Mouse (Mus musculus) left cerebral cortex, postnatal 10 days (tissue): ENCODE measurements around the gene Cdk9. TPM values are rescaled to one million over a fixed set of nuclear protein-coding genes. Genes with fewer than 3 reads are reported as not detected.

Experiments used
- DNase-seq, 2 experiments: peaks; one replicate each; pipeline ENCODE4 v3.0.0; 2021 to 2022; ENCODE audit warnings: low spot score in 2 of 2, mixed read lengths in 1 of 2; ENCODE audit errors: extremely low spot score in 1 of 2
- intact Hi-C: fragments of 180-260 bp; cut with DNase I; formaldehyde crosslinking; loops from one replicate; pipeline ENCODE4 v1.15.1; 2025
- microRNA-seq: library from miRNA; unstranded; fragments of <30 nt; microRNA quantifications from one replicate; pipeline ENCODE4 v1.2.0, GENCODE M21; 2022
- total RNA-seq, 2 experiments: library from RNA; stranded (reverse); gene quantifications; 2 replicates each; pipeline ENCODE4 v1.2.3; 2021

Cdk9 gene
- total RNA-seq, 2 experiments from 2014 or later = 89.3 to 92.5 TPM

DNA sequence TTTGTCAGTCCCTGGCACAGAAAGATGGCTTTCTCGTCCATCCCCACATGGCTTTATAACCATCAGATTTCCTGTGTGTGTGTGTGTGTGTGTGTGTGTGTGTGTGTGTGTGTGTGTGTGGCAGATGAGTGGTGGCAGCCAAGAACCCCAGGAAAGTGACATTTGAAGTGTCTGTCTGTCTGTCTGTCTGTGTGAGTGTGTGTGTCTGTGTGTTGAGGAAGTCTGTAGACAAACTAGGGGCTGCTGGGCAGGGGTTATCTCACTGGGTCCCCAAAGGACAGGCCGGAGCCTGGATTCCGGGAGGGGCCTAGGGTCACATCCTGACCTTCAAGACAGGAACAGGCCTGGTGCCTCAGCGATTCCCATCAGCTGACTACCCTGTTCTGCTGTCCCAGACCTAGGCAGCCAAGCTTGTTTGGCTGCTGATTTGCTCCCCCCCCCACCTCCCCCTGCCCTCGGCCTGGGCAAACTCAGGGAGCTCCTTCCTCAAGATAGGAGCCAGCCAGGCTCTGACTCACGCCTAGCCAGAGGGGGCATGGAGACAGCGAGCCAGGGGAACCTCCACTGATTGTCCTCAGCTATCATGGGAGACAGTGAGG is 51.3 kb downstream of the Cdk9 start:
- intact Hi-C loops = no loop called here
- DNase-seq = no peak

DNA sequence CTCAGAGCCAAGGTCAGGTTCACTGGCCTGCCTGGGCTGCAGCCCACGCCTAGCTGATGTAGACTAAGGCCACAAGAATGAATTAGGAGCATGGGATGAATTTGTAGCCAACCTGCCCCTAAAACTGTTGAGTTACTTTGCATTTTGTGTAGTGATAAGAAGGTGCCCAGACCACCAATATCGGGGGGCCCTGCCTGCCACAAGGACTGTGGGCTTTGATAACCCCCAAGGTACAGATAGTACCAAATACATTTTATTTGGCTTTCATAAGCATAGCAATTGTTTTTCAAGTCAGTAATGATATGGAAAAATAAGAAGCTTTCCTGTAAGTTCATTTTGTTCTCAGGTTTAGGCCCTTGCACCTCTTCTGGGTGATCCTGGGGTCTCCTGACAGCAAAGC is 54.0 kb downstream of the Cdk9 start:
- DNase-seq = no peak
- intact Hi-C loops = no loop called here

DNA sequence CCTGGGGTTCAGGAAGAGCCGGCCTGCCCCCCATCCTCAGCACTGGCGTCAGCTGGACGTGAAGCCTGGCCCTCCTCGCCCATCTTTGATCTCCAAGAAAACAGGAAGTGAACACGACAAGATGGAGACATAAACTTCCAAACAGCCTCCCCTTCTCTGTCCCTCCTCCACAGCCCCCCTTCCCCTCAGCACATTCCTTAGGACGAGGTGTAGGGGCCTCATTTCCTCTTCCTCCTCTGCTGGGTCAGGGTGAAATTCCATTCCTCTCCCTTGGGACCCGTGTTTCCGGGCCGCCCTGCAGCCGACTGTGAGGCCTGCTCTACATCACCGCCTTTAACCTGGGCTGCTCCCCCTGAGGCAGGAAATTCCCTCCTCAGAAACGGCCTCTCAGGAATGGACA is 57.0 kb downstream of the Cdk9 start:
- peak in 1 of 2 experiments; percentile 88 for DNase-seq
- intact Hi-C loops = no loop called here

Small RNA genes within 50 kb of the gene (microRNA-seq; reads per million reads assigned to microRNA genes)
- not detected for gene Gm47291
- gene Mir2861 = not detected
- not detected for gene Mir3960
- gene Mir8093 = not detected

Other genes with a start within 250 kb of the Cdk9 start
- 10 to 100 TPM; 28.2 to 28.9 TPM for gene Fam102a, start 177.7 kb downstream of the Cdk9 start, total RNA-seq
- 10 to 100 TPM; 83.9 to 86.8 TPM for gene Dpm2, start 142.2 kb downstream of the Cdk9 start, total RNA-seq
- 10 to 100 TPM; 13.5 to 13.6 TPM for gene Pip5kl1, start 138.3 kb downstream of the Cdk9 start, total RNA-seq
- gene 9430097D07Rik, start 137.4 kb downstream of the Cdk9 start, total RNA-seq = 1 to 10 TPM in 1 of 2 experiments, under 1 TPM in 1; 0.81 to 1.2 TPM
- gene St6galnac4, start 126.0 kb downstream of the Cdk9 start, total RNA-seq = 10 to 100 TPM; 32.3 to 32.6 TPM
- 100 to 1,000 TPM; 122 to 127 TPM for gene St6galnac6, start 113.4 kb downstream of the Cdk9 start, total RNA-seq
- 100 to 1,000 TPM; 156 TPM for gene Ak1, start 91.3 kb downstream of the Cdk9 start, total RNA-seq
- gene Eng, start 66.5 kb downstream of the Cdk9 start, total RNA-seq = 10 to 100 TPM; 24.9 to 25.2 TPM
- gene Fpgs, start 8.9 kb downstream of the Cdk9 start, total RNA-seq = 10 to 100 TPM; 11.4 to 14.4 TPM
- 10 to 100 TPM; 33.0 to 37.3 TPM for gene Sh2d3c, start 8.0 kb upstream of the Cdk9 start, total RNA-seq
- 1 to 10 TPM; 2.3 to 2.9 TPM for gene 6330409D20Rik, start 27.9 kb upstream of the Cdk9 start, total RNA-seq
- gene Tor2a, start 44.2 kb upstream of the Cdk9 start, total RNA-seq = 10 to 100 TPM; 28.6 to 28.9 TPM
- under 1 TPM; 0.22 to 0.36 TPM for gene Ttc16, start 62.6 kb upstream of the Cdk9 start, total RNA-seq
- 10 to 100 TPM in 1 of 2 experiments, 1 to 10 TPM in 1; 8.4 to 10.3 TPM for gene Ptrh1, start 62.7 kb upstream of the Cdk9 start, total RNA-seq
- gene Cfap157, start 71.4 kb upstream of the Cdk9 start, total RNA-seq = not detected
- gene Stxbp1, start 134.2 kb upstream of the Cdk9 start, total RNA-seq = 100 to 1,000 TPM; 862 to 881 TPM
- 10 to 100 TPM; 26.0 to 26.6 TPM for gene Fam129b, start 163.0 kb upstream of the Cdk9 start, total RNA-seq
- gene Rpl12, start 248.5 kb upstream of the Cdk9 start, total RNA-seq = 100 to 1,000 TPM; 145 to 166 TPM
- gene Lrsam1, start 248.5 kb upstream of the Cdk9 start, total RNA-seq = 10 to 100 TPM; 36.3 to 38.9 TPM